Comparison of ENCODE assay signal across 8 mouse cellular contexts in the genomic region with DNA sequence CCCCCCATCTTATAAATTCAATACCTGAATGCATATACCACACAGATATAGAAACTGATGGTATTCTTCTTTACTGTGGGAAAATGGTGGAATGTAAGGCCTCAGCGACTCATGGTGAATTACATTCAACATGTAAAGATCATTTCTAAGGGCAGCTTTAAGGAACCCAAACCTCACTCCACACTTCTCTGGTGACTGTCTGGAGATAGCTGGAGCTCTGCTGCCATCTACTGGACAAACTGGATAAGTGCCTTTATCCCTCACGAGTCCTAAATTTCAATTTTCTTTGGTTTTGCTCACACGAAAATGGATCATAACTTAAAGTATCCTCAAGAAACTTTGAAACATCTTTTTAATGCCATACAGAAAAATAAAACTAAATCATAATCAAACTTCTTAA. TPM values are rescaled to one million over a fixed set of nuclear protein-coding genes. Genes with fewer than 3 reads are reported as not detected.
DNase-seq lines count a peak whose midpoint lies in the region; ATAC-seq and TF ChIP-seq lines count a peak whose summit lies in the region.

No protein-coding gene starts in this region.

- peak; percentile 60; the same call in 1 of the 2 replicates for TF ChIP-seq CTCF in G1E (IDR thresholded peaks at IDR 0.05; ENCODE audit: low read depth, low read length)
- peak; percentile 81 for TF ChIP-seq CTCF in cerebellum, adult 2 months (IDR thresholded peaks at IDR 0.05; ENCODE audit: borderline replicate concordance, insufficient read depth, low read depth, low read length)

- H3K36me3 ChIP-seq in G1E (replicated peaks) = no peaks in the 10 kb centered on the region
- H3K36me3 ChIP-seq in forebrain, embryonic 16.5 days (ENCODE audit: control insufficient read depth, insufficient read depth) = peaks cover 14% of the 10 kb centered on the region
- H3K36me3 ChIP-seq in midbrain, embryonic 11.5 days (ENCODE audit: control insufficient read depth, insufficient read depth, low read length) = no peaks in the 10 kb centered on the region

- no peaks in the 10 kb centered on the region; the same call in 1 of the 2 replicates for H3K4me1 ChIP-seq in G1E (ENCODE audit: insufficient read depth, low read depth, low read length)
- H3K4me1 ChIP-seq in cerebellum, adult 2 months (ENCODE audit: control insufficient read depth, insufficient read depth, low read length) = no peaks in the 10 kb centered on the region
- no peaks in the 10 kb centered on the region for H3K4me1 ChIP-seq in forebrain, embryonic 16.5 days (replicated peaks; ENCODE audit: control insufficient read depth, insufficient read depth, low read length)
- H3K4me1 ChIP-seq in midbrain, embryonic 11.5 days (ENCODE audit: control insufficient read depth, insufficient read depth, low read length) = no peaks in the 10 kb centered on the region

- H3K4me2 ChIP-seq in forebrain, embryonic 16.5 days (ENCODE audit: low read length) = no peak overlapping the region
- H3K4me2 ChIP-seq in midbrain, embryonic 11.5 days = no peak overlapping the region

- DNase-seq in layer of hippocampus, postnatal 10 days (ENCODE audit: low spot score in 2 of 2) = peak; percentile 69 to 72
- DNase-seq in layer of hippocampus, adult 11-12 months (ENCODE audit: low spot score) = no peak
- no peak for DNase-seq in G1E (ENCODE audit: low spot score)
- peak; percentile 53 for DNase-seq in cerebellum, adult 2 months
- peak; percentile 29 for DNase-seq in kidney, postnatal 14 days
- DNase-seq in midbrain, embryonic 11.5 days (ENCODE audit: low spot score, missing footprints) = peak; percentile 94
- DNase-seq in spleen, adult 12 weeks (ENCODE audit: low spot score) = no peak

- ATAC-seq in G1E (ENCODE audit: extremely low read depth, insufficient number of reproducible peaks, low FRiP score, poor library complexity, severe bottlenecking) = peak; percentile 78
- peak; percentile 81 for ATAC-seq in forebrain, embryonic 16.5 days
- ATAC-seq in midbrain, embryonic 11.5 days (ENCODE audit: low FRiP score) = peak; percentile 77

- WGBS in cerebellum, adult 2 months = 3% methylated on average over 3 of the region's 3 CpGs
- under 1% methylated on average over 3 of the region's 3 CpGs for WGBS in forebrain, embryonic 16.5 days
- WGBS in midbrain, embryonic 11.5 days = 3% methylated on average over 3 of the region's 3 CpGs

- no peak overlapping the region for H3K27ac ChIP-seq in cerebellum, adult 2 months (ENCODE audit: insufficient read depth, low read length)
- no peak overlapping the region for H3K27ac ChIP-seq in forebrain, embryonic 16.5 days (ENCODE audit: low read length)
- no peak overlapping the region for H3K27ac ChIP-seq in midbrain, embryonic 11.5 days (ENCODE audit: low read depth, low read length)

- no peaks in the 10 kb centered on the region for H3K9me3 ChIP-seq in G1E (replicated peaks)
- no peaks in the 10 kb centered on the region for H3K9me3 ChIP-seq in forebrain, embryonic 16.5 days (ENCODE audit: control insufficient read depth, low read length)
- H3K9me3 ChIP-seq in midbrain, embryonic 11.5 days (ENCODE audit: control insufficient read depth, low read length) = no peaks in the 10 kb centered on the region

- no peak for TF ChIP-seq POLR2A in cerebellum, adult 2 months (IDR thresholded peaks at IDR 0.05; ENCODE audit: borderline replicate concordance, insufficient read depth, low read length)

- no peak overlapping the region for H3K9ac ChIP-seq in forebrain, embryonic 16.5 days (replicated peaks; ENCODE audit: low read depth, low read length)
- H3K9ac ChIP-seq in midbrain, embryonic 11.5 days (ENCODE audit: low read length) = no peak overlapping the region

- H3K4me3 ChIP-seq in G1E (ENCODE audit: low read depth, low read length) = no peak overlapping the region
- no peak overlapping the region for H3K4me3 ChIP-seq in cerebellum, adult 2 months (replicated peaks; ENCODE audit: insufficient read depth, low read depth, low read length)
- no peak overlapping the region for H3K4me3 ChIP-seq in forebrain, embryonic 16.5 days (replicated peaks; ENCODE audit: low read length)
- no peak overlapping the region for H3K4me3 ChIP-seq in midbrain, embryonic 11.5 days (ENCODE audit: low read depth, low read length)

- H3K27me3 ChIP-seq in G1E (ENCODE audit: insufficient read depth, low read length) = peaks cover 9% of the 10 kb centered on the region; the same call in 1 of the 2 replicates
- no peaks in the 10 kb centered on the region for H3K27me3 ChIP-seq in cerebellum, adult 2 months (ENCODE audit: control insufficient read depth, insufficient read depth, low read length)
- H3K27me3 ChIP-seq in forebrain, embryonic 16.5 days (replicated peaks; ENCODE audit: control insufficient read depth, insufficient read depth, low read length) = no peaks in the 10 kb centered on the region
- no peaks in the 10 kb centered on the region for H3K27me3 ChIP-seq in midbrain, embryonic 11.5 days (ENCODE audit: control insufficient read depth, insufficient read depth, low read length)

RNA-seq across cellular contexts. Expression of a gene that starts 11.4 kb away (rescaled TPM):
- total RNA-seq in layer of hippocampus, postnatal 10 days (2021) = 10 to 100 TPM; 79.3 to 83.3 TPM
- not detected in 2 replicates for total RNA-seq in G1E (2014; fragmentation: Nextera tagmentation)
- 0.05 and 0.06 TPM in 2 replicates for total RNA-seq in G1E (2017)
- not detected in 2 replicates for polyA plus RNA-seq in G1E (2012)
- 9.3 and 10.0 TPM in 2 replicates for polyA plus RNA-seq in cerebellum, adult 2 months (2012; rRNA removed)
- polyA plus RNA-seq in forebrain, embryonic 16.5 days (2015; fragmentation: Nextera tagmentation; extraction: Ambion mirVana) = 16.0 and 18.7 TPM in 2 replicates
- 1.1 and 1.4 TPM in 2 replicates for polyA plus RNA-seq in midbrain, embryonic 11.5 days (2014; fragmentation: Nextera tagmentation; extraction: Ambion mirVana)

Comparison
In these comparisons a context has a peak if more than half of its experiments do, and no peak if none do; other contexts are left out.
1. DNase-seq: peak in layer of hippocampus, postnatal 10 days (2 of 2), cerebellum, adult 2 months (2 of 2), kidney, postnatal 14 days (single experiment) and midbrain, embryonic 11.5 days (single experiment); none in layer of hippocampus, adult 11-12 months (single experiment), G1E (single experiment) and spleen, adult 12 weeks (single experiment).
2. Peak in every context shown above with its lines, with median percentiles within 50 percentile points of each other: ATAC-seq.